Mouse (Mus musculus) lung, postnatal 0 days (tissue): ENCODE data around the gene Suz12.

Source experiments
- CTCF ChIP-seq: IDR thresholded peaks from 2 replicates; pipeline ENCODE4 v1.5.1; 2016; ENCODE audit warnings: antibody characterized with exemption, mild to moderate bottlenecking
- EP300 ChIP-seq: IDR thresholded peaks from 2 replicates; pipeline ENCODE4 v1.6.1; 2016; ENCODE audit warnings: antibody characterized with exemption, mild to moderate bottlenecking, control low read depth

- TF ChIP-seq CTCF, result no peak
- no peak for TF ChIP-seq EP300
Observed at GRCm38 (mm10) chr11:79973626-79974476, 19.1 kb upstream of the Suz12 start.
